Mouse (Mus musculus): ENCODE results near the gene Il17rc.

DNA sequence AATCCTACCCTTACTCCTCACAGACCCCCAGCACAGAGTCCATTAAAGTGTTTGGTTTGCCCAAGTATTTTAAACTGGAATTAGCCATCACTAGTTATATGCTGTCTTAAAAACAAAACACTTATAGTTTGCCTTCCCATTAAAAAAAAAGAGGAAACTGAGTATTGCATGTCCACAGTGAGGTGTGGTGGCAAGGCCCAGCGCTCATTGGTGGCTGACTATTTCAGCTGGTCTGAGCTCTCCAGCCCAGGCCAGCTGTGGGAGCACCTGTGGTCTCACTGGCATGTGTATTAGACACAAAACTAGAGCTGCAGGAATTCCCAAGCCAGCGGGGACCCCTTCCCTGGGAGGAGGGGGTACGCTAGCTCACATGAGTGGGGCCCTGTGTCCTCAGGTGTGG, 2.7 kb upstream of the Il17rc start:
- TF ChIP-seq POLR2A (IDR thresholded peaks at IDR 0.05; ENCODE audit: borderline replicate concordance, low read depth, low read length): no peak
- TF ChIP-seq CTCF (IDR thresholded peaks at IDR 0.05; ENCODE audit: low read depth, low read length): no peak

All from bone marrow macrophage, adult 2 months (primary cell).